Mouse (Mus musculus): ENCODE results near the gene Abcc12. TPM values are rescaled to one million over a fixed set of nuclear protein-coding genes. Genes with fewer than 3 reads are reported as not detected.

The Abcc12 gene
- polyA plus RNA-seq (2017; shearing (Covaris generic)): under 1 TPM in 1 of 2 experiments, not detected in 1; 0.04 TPM

DNA sequence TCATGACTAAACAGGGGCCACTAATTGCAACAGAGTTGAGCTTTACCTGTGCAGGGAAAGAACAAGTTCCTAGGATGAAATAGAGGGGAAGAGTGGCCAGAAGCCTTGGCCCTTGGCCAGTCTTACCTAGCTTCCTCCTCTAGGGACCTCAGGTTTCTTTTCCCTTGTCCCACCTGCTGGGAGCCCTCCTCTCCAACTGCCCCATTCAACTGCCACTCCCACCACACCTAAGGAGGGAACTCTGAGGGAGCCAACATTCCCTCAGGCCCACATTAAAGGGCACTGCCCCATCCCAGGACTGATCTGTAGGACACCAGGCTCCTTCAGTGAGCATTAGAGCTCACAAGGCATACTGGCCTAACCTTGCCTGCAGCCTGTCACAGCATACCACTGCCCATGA, at the start of gene Abcc12:
Gene Abcc12, minus strand, starts transcription at position 229 of the 400 bp plus-strand sequence.

DNA sequence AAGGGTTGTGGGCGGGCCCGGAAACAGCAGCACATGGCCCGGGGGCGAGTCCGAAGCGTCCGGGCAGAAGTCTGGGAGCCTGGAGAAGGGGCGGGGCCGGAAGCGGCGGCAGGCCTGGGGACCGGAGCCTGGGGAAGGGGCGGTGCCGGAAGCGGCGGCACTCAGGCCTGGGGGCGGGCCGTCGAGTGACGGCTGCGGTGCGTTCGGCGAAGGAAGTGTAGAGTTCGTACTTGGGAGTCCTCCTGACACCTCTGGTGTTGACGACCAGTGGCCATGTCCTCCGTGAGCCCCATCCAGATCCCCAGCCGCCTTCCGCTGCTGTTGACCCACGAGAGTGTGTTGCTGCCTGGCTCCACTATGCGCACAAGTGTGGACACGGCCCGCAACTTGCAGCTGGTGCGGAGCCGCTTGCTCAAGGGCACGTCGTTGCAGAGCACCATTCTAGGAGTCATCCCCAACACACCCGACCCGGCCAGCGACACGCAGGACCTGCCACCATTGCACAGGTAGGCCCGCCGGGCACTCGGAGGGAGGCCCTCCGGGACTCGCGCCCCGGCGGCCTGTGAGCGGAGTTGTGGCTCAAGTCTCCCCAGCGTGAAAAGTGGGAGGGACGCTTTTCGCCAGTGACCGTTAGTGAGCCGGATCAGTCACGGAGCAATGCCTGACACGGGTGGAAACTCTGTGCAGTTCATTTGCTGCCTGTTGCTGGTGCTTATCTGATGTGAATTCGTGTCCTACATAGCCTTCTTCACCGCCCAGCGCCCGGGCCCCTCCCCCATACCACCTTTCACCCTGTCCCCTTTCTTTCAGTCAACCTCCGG, 43.6 kb upstream of the Abcc12 start, which contains the start of gene Lonp2:
Gene Lonp2, plus strand, starts transcription at position 133 of the 821 bp plus-strand sequence.

Other genes with a start within 250 kb of the Abcc12 start
- gene Lonp2, start 43.4 kb upstream of the Abcc12 start, polyA plus RNA-seq (2017; shearing (Covaris generic)): 100 to 1,000 TPM in 1 of 2 experiments, 10 to 100 TPM in 1; 81.6 to 112 TPM
- 1 to 10 TPM; 1.5 to 2.4 TPM for gene Gm10638, start 165.0 kb upstream of the Abcc12 start, polyA plus RNA-seq (2017; shearing (Covaris generic))
- 10 to 100 TPM; 29.5 to 39.4 TPM for gene Siah1a, start 165.2 kb upstream of the Abcc12 start, polyA plus RNA-seq (2017; shearing (Covaris generic))

All from activated CD4-positive, CD25-positive, alpha-beta regulatory T cell (primary cell).